Mouse (Mus musculus) embryonic facial prominence, embryonic 15.5 days (tissue): ENCODE results near the gene Nub1. TPM values are rescaled to one million over a fixed set of nuclear protein-coding genes. Genes with fewer than 3 reads are reported as not detected.

Experiments
- ATAC-seq: fragments of 200-750 bp; cut with Nextera tagmentation; 2 replicates; pipeline ENCODE4 v1.8.0; 2017; ENCODE audit warnings: low read depth, moderate TSS enrichment; ENCODE audit not compliant: insufficient number of reproducible peaks, low FRiP score, low TSS enrichment
- H3K27ac ChIP-seq: fragments of 300-500 bp; sonication (generic); replicated peaks from 2 replicates; pipeline ENCODE4 v1.5.1; 2015; ENCODE audit warnings: mild to moderate bottlenecking, inconsistent platforms
- H3K27me3 ChIP-seq: fragments of 300-500 bp; sonication (generic); 2 replicates; pipeline ENCODE4 v1.6.1; 2015; ENCODE audit warnings: inconsistent platforms
- H3K36me3 ChIP-seq: fragments of 300-500 bp; sonication (generic); 2 replicates; pipeline ENCODE4 v1.6.1; 2015; ENCODE audit warnings: mild to moderate bottlenecking, inconsistent platforms
- H3K4me1 ChIP-seq: fragments of 300-500 bp; sonication (generic); 2 replicates; pipeline ENCODE4 v1.6.1; 2015; ENCODE audit warnings: inconsistent platforms
- H3K4me2 ChIP-seq: fragments of 300-500 bp; sonication (generic); replicated peaks from 2 replicates; pipeline ENCODE4 v1.6.1; 2015; ENCODE audit warnings: mild to moderate bottlenecking, inconsistent platforms
- H3K4me3 ChIP-seq: fragments of 300-500 bp; sonication (generic); replicated peaks from 2 replicates; pipeline ENCODE4 v1.5.1; 2015; ENCODE audit warnings: mild to moderate bottlenecking, inconsistent platforms
- H3K9ac ChIP-seq: fragments of 300-500 bp; sonication (generic); 2 replicates; pipeline ENCODE4 v1.6.1; 2015; ENCODE audit warnings: inconsistent platforms
- H3K9me3 ChIP-seq: fragments of 300-500 bp; sonication (generic); replicated peaks from 2 replicates; pipeline ENCODE4 v1.6.1; 2016; ENCODE audit warnings: inconsistent platforms
- WGBS: fragments of 180-500 bp; shearing (Covaris S2); methylation state at CpG from one replicate; pipeline ENCODE4 v1.1.7; 2015; 5-methylcytosine and 5-hydroxymethylcytosine counted together
- polyA plus RNA-seq: library from polyadenylated mRNA; unstranded; fragments of >200 nt; fragmentation: Nextera tagmentation; extraction: Ambion mirVana; gene quantifications from 2 replicates; pipeline ENCODE4 v1.2.1, GENCODE M21; 2015

Gene Nub1
- 31.5 and 34.4 TPM in 2 replicates for polyA plus RNA-seq

GRCm38 (mm10) chr5:24685366-24686093 is at the start of gene Nub1:
Gene Nub1 (plus strand): TSS chr5:24685532.
- peak within 1 kb of the TSS; percentile 82 for H3K9ac ChIP-seq
- peaks cover 18% of the 10 kb centered on the region for H3K4me1 ChIP-seq
- no peaks in the 10 kb centered on the region for H3K9me3 ChIP-seq
- H3K27ac ChIP-seq: peak within 1 kb of the TSS; percentile 99
- peak; percentile 97 for ATAC-seq
- no peaks in the 10 kb centered on the region for H3K27me3 ChIP-seq
- peaks cover 13% of the 10 kb centered on the region for H3K36me3 ChIP-seq
- H3K4me3 ChIP-seq: peak within 1 kb of the TSS; percentile 98
- under 1% methylated on average over 53 of the region's 53 CpGs for WGBS
- peak within 1 kb of the TSS; percentile 70 for H3K4me2 ChIP-seq

- no peak overlapping the region for H3K9ac ChIP-seq
- no peak overlapping the region for H3K4me2 ChIP-seq
- H3K9me3 ChIP-seq: no peaks in the 10 kb centered on the region
- no peaks in the 10 kb centered on the region for H3K27me3 ChIP-seq
- H3K4me1 ChIP-seq: no peaks in the 10 kb centered on the region
- H3K36me3 ChIP-seq: no peaks in the 10 kb centered on the region
- no peak for ATAC-seq
- 73% methylated on average over 4 of the region's 4 CpGs for WGBS
- no peak overlapping the region for H3K4me3 ChIP-seq
- H3K27ac ChIP-seq: no peak overlapping the region
Observed at GRCm38 (mm10) chr5:24636987-24637386, 48.3 kb upstream of the Nub1 start.

DNA sequence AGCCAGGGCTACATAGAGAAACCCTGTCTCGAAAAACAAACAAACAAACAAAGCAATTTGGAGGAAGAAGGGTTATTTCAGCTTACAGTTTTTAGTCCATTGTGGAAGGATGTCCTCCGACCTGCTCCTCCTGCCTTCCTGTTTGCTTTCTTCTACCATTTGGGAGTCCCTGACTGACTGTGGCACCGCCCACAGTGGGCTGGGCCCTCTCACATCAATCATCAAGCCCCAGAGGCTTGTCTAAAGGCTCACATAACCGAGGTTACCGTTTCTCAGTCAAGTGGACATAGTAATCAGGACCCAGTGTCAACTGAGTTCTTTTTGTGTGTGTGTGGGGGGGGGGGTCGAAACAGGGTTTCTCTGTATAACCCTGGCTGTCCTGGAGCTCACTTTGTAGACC is 47.2 kb upstream of the Nub1 start:
- Histone ChIP-seq H3K4me3 (no peak overlapping the region), H3K9ac (no peak overlapping the region), H3K4me1 (no peaks in the 10 kb centered on the region), H3K9me3 (no peaks in the 10 kb centered on the region), H3K36me3 (no peaks in the 10 kb centered on the region), H3K27me3 (no peaks in the 10 kb centered on the region), H3K27ac (no peak overlapping the region), H3K4me2 (no peak overlapping the region)
- ATAC-seq: no peak
- 53% methylated on average over 6 of the region's 6 CpGs for WGBS

- H3K36me3 ChIP-seq: no peaks in the 10 kb centered on the region
- WGBS: 63% methylated on average over 6 of the region's 6 CpGs
- no peak overlapping the region for H3K27ac ChIP-seq
- H3K4me1 ChIP-seq: no peaks in the 10 kb centered on the region
- ATAC-seq: no peak
- no peak overlapping the region for H3K4me2 ChIP-seq
- no peaks in the 10 kb centered on the region for H3K27me3 ChIP-seq
- no peaks in the 10 kb centered on the region for H3K9me3 ChIP-seq
- no peak overlapping the region for H3K9ac ChIP-seq
- H3K4me3 ChIP-seq: no peak overlapping the region
Observed at GRCm38 (mm10) chr5:24639081-24639480, 46.3 kb upstream of the Nub1 start.

DNA sequence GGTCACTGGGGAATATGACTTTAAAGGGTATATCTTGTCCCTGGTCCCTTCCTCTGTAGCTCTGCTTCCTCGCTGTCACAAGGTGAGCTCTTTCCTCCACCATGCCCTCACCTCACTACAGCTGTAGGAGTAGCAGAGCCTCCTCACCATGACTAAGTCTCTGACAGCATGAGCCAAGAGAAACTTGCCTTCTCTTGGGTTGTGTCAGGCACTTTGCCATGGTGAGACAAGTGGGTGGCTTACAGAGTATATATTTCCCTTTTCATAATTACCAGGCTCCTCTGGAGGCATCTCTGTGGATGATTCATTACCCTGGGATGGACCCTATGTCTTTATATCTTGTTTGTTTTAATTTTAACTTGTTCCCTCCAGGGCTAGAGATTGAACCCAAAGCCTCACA is 39.9 kb upstream of the Nub1 start:
- Histone ChIP-seq H3K27me3 (no peaks in the 10 kb centered on the region), H3K36me3 (no peaks in the 10 kb centered on the region), H3K4me2 (no peak overlapping the region), H3K27ac (no peak overlapping the region), H3K4me1 (no peaks in the 10 kb centered on the region), H3K9ac (no peak overlapping the region), H3K9me3 (no peaks in the 10 kb centered on the region), H3K4me3 (no peak overlapping the region)
- no peak for ATAC-seq
- 53% methylated on average over 1 of the region's 1 CpGs for WGBS

DNA sequence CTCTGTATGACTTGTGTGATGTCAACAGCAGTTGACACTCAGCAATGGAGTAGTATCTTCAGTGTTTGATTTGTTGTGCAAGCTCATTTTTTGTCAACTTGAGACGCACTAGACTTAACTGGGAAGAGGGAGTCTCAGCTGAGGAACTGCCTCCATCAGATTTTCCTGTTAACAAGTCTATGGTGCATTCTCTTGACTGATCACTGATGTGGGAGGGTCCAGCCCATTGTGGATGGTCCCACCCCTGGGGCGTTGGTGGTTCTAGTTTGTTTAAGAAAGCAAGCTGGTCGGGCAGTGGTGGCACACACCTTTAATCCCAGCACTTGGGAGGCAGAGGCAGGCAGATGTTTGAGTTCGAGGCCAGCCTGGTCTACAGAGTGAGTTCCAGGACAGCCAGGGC is 36.1 kb upstream of the Nub1 start:
- Histone ChIP-seq H3K9ac (no peak overlapping the region), H3K4me1 (no peaks in the 10 kb centered on the region), H3K36me3 (no peaks in the 10 kb centered on the region), H3K27me3 (no peaks in the 10 kb centered on the region), H3K4me3 (no peak overlapping the region), H3K9me3 (no peaks in the 10 kb centered on the region), H3K4me2 (no peak overlapping the region), H3K27ac (no peak overlapping the region)
- no peak for ATAC-seq
- WGBS: 66% methylated on average over 4 of the region's 4 CpGs

GRCm38 (mm10) chr5:24649701-24650100 is 35.6 kb upstream of the Nub1 start:
- Histone ChIP-seq H3K4me2 (no peak overlapping the region), H3K27me3 (no peaks in the 10 kb centered on the region), H3K9ac (no peak overlapping the region), H3K4me1 (no peaks in the 10 kb centered on the region), H3K9me3 (no peaks in the 10 kb centered on the region), H3K4me3 (no peak overlapping the region), H3K36me3 (no peaks in the 10 kb centered on the region), H3K27ac (no peak overlapping the region)
- 62% methylated on average over 7 of the region's 7 CpGs for WGBS
- no peak for ATAC-seq

GRCm38 (mm10) chr5:24651356-24651755 is 34.0 kb upstream of the Nub1 start:
- H3K27ac ChIP-seq: no peak overlapping the region
- ATAC-seq: no peak
- no peaks in the 10 kb centered on the region for H3K4me1 ChIP-seq
- no peaks in the 10 kb centered on the region for H3K36me3 ChIP-seq
- 77% methylated on average over 6 of the region's 6 CpGs for WGBS
- H3K27me3 ChIP-seq: no peaks in the 10 kb centered on the region
- H3K4me2 ChIP-seq: no peak overlapping the region
- H3K9ac ChIP-seq: no peak overlapping the region
- no peak overlapping the region for H3K4me3 ChIP-seq
- H3K9me3 ChIP-seq: no peaks in the 10 kb centered on the region

GRCm38 (mm10) chr5:24651768-24652752 is 33.3 kb upstream of the Nub1 start:
- no peak overlapping the region for H3K4me3 ChIP-seq
- no peaks in the 10 kb centered on the region for H3K9me3 ChIP-seq
- peak; percentile 58 for ATAC-seq
- H3K4me2 ChIP-seq: peak overlapping the region; percentile 27; the same call in 1 of the 2 replicates
- 30% methylated on average over 25 of the region's 25 CpGs for WGBS
- no peak overlapping the region for H3K9ac ChIP-seq
- no peaks in the 10 kb centered on the region for H3K4me1 ChIP-seq
- H3K27me3 ChIP-seq: no peaks in the 10 kb centered on the region
- H3K36me3 ChIP-seq: no peaks in the 10 kb centered on the region
- no peak overlapping the region for H3K27ac ChIP-seq

DNA sequence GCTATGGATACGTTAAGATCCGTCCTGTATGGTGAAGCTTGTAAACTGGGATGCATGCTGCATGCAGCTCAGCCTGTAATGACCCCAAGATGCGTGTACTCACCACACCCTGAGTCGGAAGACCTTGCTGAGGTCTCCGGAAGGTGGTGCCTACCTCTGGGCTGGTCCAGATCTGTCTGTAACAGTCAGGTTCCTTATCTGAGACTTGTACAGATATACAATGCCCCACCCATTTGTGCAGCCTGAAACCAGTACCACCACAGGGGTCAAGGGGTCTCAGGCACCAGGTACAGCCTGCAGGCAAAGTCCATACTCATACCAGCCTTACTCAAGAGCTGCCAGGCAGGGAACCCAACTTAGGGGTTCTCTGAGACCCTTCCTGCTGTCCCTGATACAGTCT is 32.6 kb upstream of the Nub1 start:
- H3K36me3 ChIP-seq: no peaks in the 10 kb centered on the region
- 90% methylated on average over 5 of the region's 5 CpGs for WGBS
- ATAC-seq: no peak

GRCm38 (mm10) chr5:24654491-24654890 is 30.8 kb upstream of the Nub1 start:
- H3K4me2 ChIP-seq: no peak overlapping the region
- H3K4me3 ChIP-seq: no peak overlapping the region
- H3K27ac ChIP-seq: no peak overlapping the region
- no peak for ATAC-seq
- no peaks in the 10 kb centered on the region for H3K27me3 ChIP-seq
- H3K9ac ChIP-seq: no peak overlapping the region
- no peaks in the 10 kb centered on the region for H3K36me3 ChIP-seq
- 84% methylated on average over 6 of the region's 6 CpGs for WGBS
- no peaks in the 10 kb centered on the region for H3K4me1 ChIP-seq
- no peaks in the 10 kb centered on the region for H3K9me3 ChIP-seq

More for the DNA sequence above, 32.6 kb upstream of the Nub1 start:
- Histone ChIP-seq H3K4me3 (no peak overlapping the region), H3K9ac (no peak overlapping the region), H3K9me3 (no peaks in the 10 kb centered on the region), H3K4me2 (no peak overlapping the region), H3K4me1 (no peaks in the 10 kb centered on the region), H3K27me3 (no peaks in the 10 kb centered on the region), H3K27ac (no peak overlapping the region)
